Mouse (Mus musculus) E14TG2a.4 (cell line): ENCODE measurements around the gene Fam198a.
A peak's percentile ranks its signal among the peaks of the same experiment; 100 is the strongest.
"Not testable (repeated sequence)": the region's sequence is repeated elsewhere in the genome, so short reads cannot be mapped to it uniquely, and the experiment has no call there.

Experiments used
- H3K27me3 ChIP-seq: 2 replicates; pipeline ENCODE4 v1.6.1; 2014; ENCODE audit warnings: low read length, control low read depth; ENCODE audit not compliant: insufficient read depth
- H3K36me3 ChIP-seq: 2 replicates; pipeline ENCODE4 v1.6.1; 2014; ENCODE audit warnings: low read length, control low read depth; ENCODE audit not compliant: insufficient read depth
- H3K4me1 ChIP-seq: replicated peaks from 2 replicates; pipeline ENCODE4 v1.6.1; 2014; ENCODE audit warnings: low read depth, low read length, control low read depth
- H3K4me3 ChIP-seq: replicated peaks from 2 replicates; pipeline ENCODE4 v1.5.1; 2014; ENCODE audit warnings: mild to moderate bottlenecking, low read length
- H3K9me3 ChIP-seq: 2 replicates; pipeline ENCODE4 v1.6.1; 2014; ENCODE audit warnings: low read length, control low read depth
- CTCF ChIP-seq: conservative IDR thresholded peaks from 2 replicates; pipeline ENCODE4 v1.5.1; 2014; ENCODE audit warnings: low read length
- NANOG ChIP-seq: IDR thresholded peaks from 2 replicates; pipeline ENCODE4 v1.6.1; 2014; ENCODE audit warnings: borderline replicate concordance, low read length, mixed read lengths
- POU5F1 ChIP-seq: IDR thresholded peaks from 2 replicates; pipeline ENCODE4 v1.6.1; 2014; ENCODE audit warnings: low read length, borderline replicate concordance

The Fam198a gene

DNA sequence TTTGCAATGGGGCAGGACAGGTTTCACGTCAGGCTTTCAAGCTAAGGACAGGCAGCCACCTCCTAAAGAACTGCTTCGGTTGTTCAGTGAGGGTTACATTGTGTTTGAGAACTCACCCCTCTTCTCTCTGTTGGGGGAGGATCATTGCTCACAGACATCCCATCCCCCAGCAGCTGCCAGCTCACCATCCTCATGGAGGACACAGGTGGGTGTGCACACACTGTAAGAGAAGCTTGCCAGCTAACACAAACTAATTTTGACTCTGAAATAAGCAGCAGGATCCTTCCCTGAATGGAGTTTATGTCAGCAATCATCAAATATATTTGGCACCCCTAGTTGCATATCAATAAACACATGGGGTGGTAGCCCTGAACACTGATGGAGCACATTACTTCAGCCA lies 62.0 kb downstream of the Fam198a start:
- H3K4me3 ChIP-seq = no peak overlapping the region
- TF ChIP-seq NANOG (no peak), CTCF (no peak), POU5F1 (no peak)
- H3K36me3 ChIP-seq = no peaks in the 10 kb centered on the region
- H3K4me1 ChIP-seq = peaks cover 10% of the 10 kb centered on the region
- peaks cover 7% of the 10 kb centered on the region for H3K27me3 ChIP-seq
- H3K9me3 ChIP-seq = no peaks in the 10 kb centered on the region

DNA sequence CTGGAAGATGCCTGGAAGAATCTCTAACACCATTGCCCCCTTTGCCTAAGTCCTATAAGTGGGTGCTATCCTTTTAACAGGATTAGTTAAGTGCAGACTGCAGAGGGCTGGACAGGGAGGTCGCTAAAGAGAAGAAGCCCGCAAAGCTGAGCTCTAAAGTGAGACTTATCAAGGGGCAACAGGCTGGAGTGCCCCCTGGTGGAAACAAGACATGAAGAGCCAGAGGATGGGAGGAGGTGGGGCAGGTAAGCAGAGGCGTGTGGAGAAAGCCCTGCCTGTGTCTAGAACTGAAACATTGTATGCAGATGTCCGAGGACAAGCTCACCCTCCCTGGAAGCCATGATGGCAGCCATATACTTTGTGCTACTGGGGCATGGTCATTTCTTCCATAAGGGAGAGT lies 62.8 kb downstream of the Fam198a start:
- Histone ChIP-seq H3K4me3 (no peak overlapping the region), H3K27me3 (peaks cover 7% of the 10 kb centered on the region), H3K4me1 (peaks cover 10% of the 10 kb centered on the region), H3K36me3 (no peaks in the 10 kb centered on the region), H3K9me3 (no peaks in the 10 kb centered on the region)
- TF ChIP-seq POU5F1 = no peak

DNA sequence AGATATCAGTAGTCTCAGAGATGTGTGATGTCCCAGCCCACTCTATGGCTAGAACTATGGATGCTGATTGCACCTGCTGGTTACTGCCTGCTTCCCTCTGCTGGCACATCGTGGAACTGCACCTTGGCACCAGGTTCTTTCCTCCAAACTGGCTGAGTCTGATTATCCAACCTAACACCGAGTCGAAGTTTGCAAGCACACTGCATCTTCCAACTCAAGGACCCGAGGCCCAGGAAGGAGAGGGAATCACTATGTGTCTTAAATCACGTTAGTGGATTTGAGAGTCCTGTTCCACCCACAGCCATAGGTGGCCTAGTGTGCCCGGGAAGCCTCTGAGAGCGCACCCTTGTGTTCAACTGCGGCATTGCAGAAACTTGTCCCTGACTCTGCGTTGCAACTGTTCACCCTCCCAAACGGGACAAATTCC lies 63.5 kb downstream of the Fam198a start:
- Histone ChIP-seq H3K27me3 (peaks cover 8% of the 10 kb centered on the region), H3K36me3 (no peaks in the 10 kb centered on the region), H3K4me3 (no peak overlapping the region), H3K9me3 (no peaks in the 10 kb centered on the region), H3K4me1 (peaks cover 10% of the 10 kb centered on the region)
- TF ChIP-seq CTCF (peak; percentile 97), NANOG (no peak), POU5F1 (no peak)

DNA sequence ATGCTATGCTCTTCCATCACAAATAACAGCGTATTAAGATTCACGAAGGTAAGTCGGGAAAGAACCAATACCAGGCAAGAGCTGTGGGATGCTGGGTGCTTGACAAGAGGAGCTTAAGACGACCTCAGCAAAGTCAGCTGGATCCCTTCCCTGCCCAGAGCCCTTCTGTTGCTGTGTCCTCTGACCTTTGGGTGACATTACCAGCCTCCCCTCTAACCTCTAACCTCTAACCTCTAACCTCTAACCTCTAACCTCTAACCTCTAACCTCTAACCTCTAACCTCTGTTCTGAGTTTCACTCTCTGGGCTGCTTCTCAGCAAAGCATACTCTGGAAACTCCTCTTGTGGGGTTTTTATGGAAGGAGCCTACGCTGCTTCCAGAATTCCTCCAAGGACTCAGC lies 67.3 kb downstream of the Fam198a start:
- peaks cover 10% of the 10 kb centered on the region for H3K4me1 ChIP-seq
- no peaks in the 10 kb centered on the region for H3K9me3 ChIP-seq
- H3K36me3 ChIP-seq = no peaks in the 10 kb centered on the region
- peaks cover 9% of the 10 kb centered on the region for H3K27me3 ChIP-seq
- TF ChIP-seq NANOG (no peak), POU5F1 (no peak), CTCF (no peak)
- H3K4me3 ChIP-seq = no peak overlapping the region

DNA sequence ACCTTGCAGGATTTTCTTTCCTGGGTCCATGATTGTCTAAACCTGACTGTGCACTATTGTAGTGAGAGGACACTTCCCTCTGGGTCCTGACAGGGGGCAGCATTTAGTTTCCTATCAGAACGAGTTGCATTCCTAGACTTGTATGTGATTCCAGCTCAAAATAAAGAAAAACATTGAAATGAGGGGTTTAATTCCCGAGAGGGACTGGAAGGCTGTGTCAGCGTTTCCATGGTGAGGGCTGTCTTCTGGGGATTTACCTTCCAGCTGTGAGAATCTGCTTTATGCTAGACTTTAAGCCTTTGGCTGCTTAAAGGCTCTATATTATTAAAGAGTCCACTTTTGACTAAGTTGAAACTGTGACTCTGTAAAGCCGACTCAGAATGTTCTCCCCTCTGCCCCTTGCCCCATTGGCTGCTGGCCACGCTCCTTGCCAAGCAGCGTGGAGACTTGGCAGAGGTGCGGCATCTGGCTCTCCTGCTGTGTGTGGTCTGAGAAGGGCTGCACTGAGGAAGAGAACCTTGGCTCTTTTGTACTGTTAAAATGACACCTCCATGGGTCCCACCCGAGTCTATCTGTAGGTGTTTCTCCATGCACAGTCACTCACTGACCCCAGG lies 68.1 kb downstream of the Fam198a start:
- peaks cover 11% of the 10 kb centered on the region for H3K27me3 ChIP-seq
- TF ChIP-seq CTCF (peak; percentile 49), POU5F1 (no peak), NANOG (no peak)
- no peaks in the 10 kb centered on the region for H3K9me3 ChIP-seq
- no peak overlapping the region for H3K4me3 ChIP-seq
- peaks cover 10% of the 10 kb centered on the region for H3K4me1 ChIP-seq
- H3K36me3 ChIP-seq = no peaks in the 10 kb centered on the region

DNA sequence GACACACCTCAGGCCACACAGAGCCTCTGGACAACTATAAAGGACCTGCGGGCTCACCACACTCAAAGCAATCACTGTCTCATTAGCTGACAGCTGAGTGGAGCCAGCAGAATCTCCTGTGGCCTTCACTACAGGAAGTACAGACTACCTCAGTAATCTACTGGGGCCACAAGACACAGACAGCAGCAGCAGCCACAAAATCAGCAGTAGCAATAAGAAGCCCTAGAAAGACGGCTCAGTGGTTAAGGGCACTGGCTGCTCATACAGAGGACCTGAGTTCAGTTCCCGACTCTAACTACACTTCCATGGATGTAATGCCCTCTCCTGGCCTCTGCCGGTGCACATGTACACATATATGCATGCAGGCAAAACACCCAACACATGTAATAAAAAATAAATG lies 69.5 kb downstream of the Fam198a start:
- no peaks in the 10 kb centered on the region for H3K36me3 ChIP-seq
- H3K4me1 ChIP-seq = peaks cover 9% of the 10 kb centered on the region
- peaks cover 11% of the 10 kb centered on the region for H3K27me3 ChIP-seq
- TF ChIP-seq NANOG (no peak), CTCF (no peak), POU5F1 (no peak)
- no peaks in the 10 kb centered on the region for H3K9me3 ChIP-seq
- no peak overlapping the region for H3K4me3 ChIP-seq

DNA sequence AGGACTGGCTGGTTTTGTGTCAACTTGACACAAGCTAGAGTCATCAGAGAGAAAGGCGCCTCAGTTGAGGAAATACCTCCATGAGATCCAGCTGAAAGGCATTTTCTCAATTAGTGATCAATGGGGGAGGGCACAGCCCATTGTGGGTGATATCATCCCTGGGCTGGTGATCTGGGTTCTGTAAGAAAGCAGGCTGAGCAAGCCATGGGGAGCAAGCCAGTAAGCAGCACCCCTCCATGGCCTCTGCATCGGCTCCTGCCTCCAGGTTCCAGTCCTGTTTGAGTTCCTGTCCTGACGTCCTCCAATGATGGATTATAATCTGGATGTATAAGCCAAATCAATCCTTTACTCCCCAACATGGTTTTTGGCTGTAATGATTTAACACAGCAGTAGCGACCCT lies 70.4 kb downstream of the Fam198a start:
- H3K36me3 ChIP-seq, H3K4me3 ChIP-seq, H3K4me1 ChIP-seq: not testable (repeated sequence)

DNA sequence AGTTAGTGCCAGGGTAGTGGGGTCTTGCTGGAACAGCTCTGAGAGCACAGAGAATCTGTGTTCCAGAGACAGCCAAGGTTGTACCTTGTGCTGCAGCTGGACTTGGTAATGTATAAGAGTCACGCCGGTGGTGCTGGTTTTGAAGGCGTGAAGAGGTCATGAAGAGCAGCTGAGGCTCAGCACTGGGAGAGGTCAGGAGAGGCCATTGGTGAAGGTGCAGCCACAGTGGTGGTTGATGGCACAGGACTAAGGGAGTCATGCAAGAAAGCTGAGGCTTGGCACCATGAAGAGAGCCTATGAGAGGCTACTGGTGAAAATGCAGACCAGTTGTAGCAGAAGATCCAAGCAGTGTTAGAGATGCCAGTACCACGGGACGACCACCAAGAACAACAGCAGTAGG lies 70.8 kb downstream of the Fam198a start:
- Histone ChIP-seq H3K36me3 (no peaks in the 10 kb centered on the region), H3K9me3 (no peaks in the 10 kb centered on the region), H3K27me3 (peaks cover 11% of the 10 kb centered on the region), H3K4me1 (no peaks in the 10 kb centered on the region), H3K4me3 (no peak overlapping the region)
- TF ChIP-seq NANOG (no peak), POU5F1 (no peak), CTCF (no peak)

More for the DNA sequence above, 70.4 kb downstream of the Fam198a start:
- peaks cover 11% of the 10 kb centered on the region for H3K27me3 ChIP-seq
- not testable (repeated sequence) for H3K9me3 ChIP-seq

DNA sequence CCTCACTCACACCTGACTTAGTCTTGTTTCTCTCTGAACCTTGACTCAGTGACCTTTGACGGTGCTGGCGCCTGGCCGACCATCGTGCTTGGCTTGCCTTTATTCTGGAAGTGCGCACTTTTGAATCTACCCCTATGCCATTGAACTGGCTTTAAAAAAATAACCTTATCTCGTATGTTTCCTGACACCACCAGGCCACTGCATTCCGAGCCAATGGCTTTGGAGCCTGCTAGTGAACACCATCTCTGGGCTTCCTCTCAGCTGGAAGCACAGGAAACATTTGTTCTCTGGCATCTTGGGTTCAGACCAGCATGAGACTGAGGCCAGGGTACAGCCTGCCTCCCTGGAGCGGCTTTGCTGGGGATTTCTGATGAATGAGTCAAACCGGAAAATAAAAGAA lies 72.0 kb downstream of the Fam198a start:
- H3K9me3 ChIP-seq = no peaks in the 10 kb centered on the region
- no peaks in the 10 kb centered on the region for H3K36me3 ChIP-seq
- H3K27me3 ChIP-seq = peaks cover 7% of the 10 kb centered on the region
- TF ChIP-seq NANOG (no peak), CTCF (no peak), POU5F1 (no peak)
- H3K4me3 ChIP-seq = no peak overlapping the region
- H3K4me1 ChIP-seq = no peaks in the 10 kb centered on the region
